Mouse (Mus musculus) ES-Bruce4 (cell line): ENCODE measurements around the gene Phactr4.

Source experiments
- CTCF ChIP-seq: IDR thresholded peaks from one replicate; pipeline ENCODE4 v1.8.1; 2011; ENCODE audit warnings: low read depth, low read length
- EP300 ChIP-seq: IDR thresholded peaks from 2 replicates; pipeline ENCODE4 v1.6.1; 2011; ENCODE audit warnings: low read depth, low read length; ENCODE audit not compliant: insufficient read depth
- POLR2A ChIP-seq: IDR thresholded peaks from one replicate; pipeline ENCODE4 v1.8.1; 2011; ENCODE audit warnings: low read length; ENCODE audit not compliant: insufficient read depth

- no peak for TF ChIP-seq CTCF
- TF ChIP-seq EP300, result no peak
- TF ChIP-seq POLR2A, result no peak
These were observed 36.4 kb downstream of the Phactr4 start for GRCm38 (mm10) chr4:132385771-132386410.
